Mouse (Mus musculus) heart, embryonic 11.5 days (tissue): ENCODE data around the gene Unc13c. TPM values are rescaled to one million over a fixed set of nuclear protein-coding genes. Genes with fewer than 3 reads are reported as not detected.

Experiments used
- ATAC-seq: fragments of 200-750 bp; cut with Nextera tagmentation; replicated peaks from 2 replicates; pipeline ENCODE4 v1.8.0; 2017; ENCODE audit warnings: moderate library complexity; ENCODE audit not compliant: insufficient number of reproducible peaks, low FRiP score, low TSS enrichment
- H3K27ac ChIP-seq: fragments of 300-500 bp; sonication (generic); 2 replicates; pipeline ENCODE4 v1.5.1; 2014; ENCODE audit warnings: mild to moderate bottlenecking, low read depth, low read length
- H3K27me3 ChIP-seq: fragments of 300-500 bp; sonication (generic); 2 replicates; pipeline ENCODE4 v1.6.1; 2014; ENCODE audit warnings: mild to moderate bottlenecking, low read length, mixed read lengths; ENCODE audit not compliant: control insufficient read depth, insufficient read depth
- H3K36me3 ChIP-seq: fragments of 300-500 bp; sonication (generic); 2 replicates; pipeline ENCODE4 v1.6.1; 2014; ENCODE audit warnings: mild to moderate bottlenecking, low read length, moderate library complexity, mixed read lengths; ENCODE audit not compliant: control insufficient read depth, insufficient read depth
- H3K4me1 ChIP-seq: fragments of 300-500 bp; sonication (generic); 2 replicates; pipeline ENCODE4 v1.6.1; 2014; ENCODE audit warnings: low read length; ENCODE audit not compliant: control insufficient read depth, insufficient read depth
- H3K4me2 ChIP-seq: fragments of 300-500 bp; sonication (generic); 2 replicates; pipeline ENCODE4 v1.6.1; 2014; ENCODE audit warnings: mild to moderate bottlenecking, moderate library complexity
- H3K4me3 ChIP-seq: fragments of 300-500 bp; sonication (generic); 2 replicates; pipeline ENCODE4 v1.5.1; 2014; ENCODE audit warnings: low read depth, low read length
- H3K9ac ChIP-seq: fragments of 300-500 bp; sonication (generic); 2 replicates; pipeline ENCODE4 v1.6.1; 2014; ENCODE audit warnings: mild to moderate bottlenecking, low read depth, low read length, moderate library complexity
- H3K9me3 ChIP-seq: fragments of 300-500 bp; sonication (generic); replicated peaks from 2 replicates; pipeline ENCODE4 v1.6.1; 2016; ENCODE audit warnings: low read length; ENCODE audit not compliant: control insufficient read depth
- WGBS: fragments of 180-500 bp; shearing (Covaris S2); extraction: QIAGEN DNeasy Blood & Tissue Kit; methylation state at CpG from one replicate; pipeline ENCODE4 v1.1.7; 2014; ENCODE audit not compliant: insufficient replicate concordance; 5-methylcytosine and 5-hydroxymethylcytosine counted together
- polyA plus RNA-seq: library from polyadenylated mRNA; unstranded; fragments of >200 nt; fragmentation: Nextera tagmentation; extraction: Ambion mirVana; gene quantifications from 2 replicates; pipeline ENCODE4 v1.2.1, GENCODE M21; 2014

Unc13c gene
- polyA plus RNA-seq, 1 experiment from 2014 or later, result 2.4 TPM

- Histone ChIP-seq H3K4me2 (no peak overlapping the region), H3K27me3 (no peaks in the 10 kb centered on the region), H3K36me3 (no peaks in the 10 kb centered on the region), H3K4me3 (no peak overlapping the region), H3K27ac (no peak overlapping the region), H3K9ac (no peak overlapping the region), H3K4me1 (no peaks in the 10 kb centered on the region), H3K9me3 (no peaks in the 10 kb centered on the region)
- WGBS, result 66% methylated on average over 2 of the region's 2 CpGs
- ATAC-seq, result no peak
These were observed 271.7 kb downstream of the Unc13c start for GRCm38 (mm10) chr9:73697103-73697502.

- ATAC-seq, result no peak
- WGBS, result 79% methylated on average over 2 of the region's 2 CpGs
These were observed 287.2 kb downstream of the Unc13c start for GRCm38 (mm10) chr9:73681580-73681979.

GRCm38 (mm10) chr9:73680545-73681495, 287.9 kb downstream of the Unc13c start:
- H3K27ac ChIP-seq, result no peak overlapping the region
- WGBS, result 66% methylated on average over 13 of the region's 13 CpGs
- no peak overlapping the region for H3K9ac ChIP-seq
- no peak for ATAC-seq
- H3K4me1 ChIP-seq, result 0 out of 2 replicates have a peak, but pooled peaks cover 3% of the 10 kb centered on the region
- no peak overlapping the region for H3K4me2 ChIP-seq
- no peak overlapping the region for H3K4me3 ChIP-seq
- H3K27me3 ChIP-seq, result no peaks in the 10 kb centered on the region
- H3K36me3 ChIP-seq, result no peaks in the 10 kb centered on the region
- no peaks in the 10 kb centered on the region for H3K9me3 ChIP-seq

More at GRCm38 (mm10) chr9:73681580-73681979, 287.2 kb downstream of the Unc13c start:
- Histone ChIP-seq H3K4me3 (no peak overlapping the region), H3K9ac (no peak overlapping the region), H3K27me3 (no peaks in the 10 kb centered on the region), H3K4me1 (0 out of 2 replicates have a peak, but pooled peaks cover 3% of the 10 kb centered on the region), H3K27ac (no peak overlapping the region), H3K4me2 (no peak overlapping the region), H3K9me3 (no peaks in the 10 kb centered on the region), H3K36me3 (no peaks in the 10 kb centered on the region)

GRCm38 (mm10) chr9:73671656-73672212, 297.0 kb downstream of the Unc13c start:
- no peak overlapping the region for H3K4me3 ChIP-seq
- H3K9ac ChIP-seq, result no peak overlapping the region
- no peaks in the 10 kb centered on the region for H3K27me3 ChIP-seq
- no peak overlapping the region for H3K4me2 ChIP-seq
- H3K4me1 ChIP-seq, result no peaks in the 10 kb centered on the region
- no peaks in the 10 kb centered on the region for H3K36me3 ChIP-seq
- H3K9me3 ChIP-seq, result no peaks in the 10 kb centered on the region
- no peak overlapping the region for H3K27ac ChIP-seq
- WGBS, result 76% methylated on average over 6 of the region's 6 CpGs
- ATAC-seq, result no peak

- Histone ChIP-seq H3K36me3 (no peaks in the 10 kb centered on the region), H3K27ac (no peak overlapping the region), H3K4me3 (no peak overlapping the region), H3K9ac (no peak overlapping the region), H3K4me1 (no peaks in the 10 kb centered on the region), H3K9me3 (no peaks in the 10 kb centered on the region), H3K27me3 (no peaks in the 10 kb centered on the region), H3K4me2 (no peak overlapping the region)
- WGBS, result 80% methylated on average over 2 of the region's 2 CpGs
- no peak for ATAC-seq
These were observed 298.7 kb downstream of the Unc13c start for GRCm38 (mm10) chr9:73670040-73670439.

GRCm38 (mm10) chr9:73662839-73663238, 305.9 kb downstream of the Unc13c start:
- no peak for ATAC-seq
- H3K9me3 ChIP-seq, result no peaks in the 10 kb centered on the region
- no peak overlapping the region for H3K4me2 ChIP-seq
- H3K4me1 ChIP-seq, result no peaks in the 10 kb centered on the region
- no peak overlapping the region for H3K9ac ChIP-seq
- H3K27me3 ChIP-seq, result no peaks in the 10 kb centered on the region
- no peak overlapping the region for H3K27ac ChIP-seq
- H3K36me3 ChIP-seq, result no peaks in the 10 kb centered on the region
- 83% methylated on average over 7 of the region's 7 CpGs for whole genome bisulfite sequencing
- no peak overlapping the region for H3K4me3 ChIP-seq

- Histone ChIP-seq H3K27ac (no peak overlapping the region), H3K4me1 (no peaks in the 10 kb centered on the region), H3K27me3 (no peaks in the 10 kb centered on the region), H3K4me3 (no peak overlapping the region), H3K9me3 (peaks cover 4% of the 10 kb centered on the region; the same call in 1 of the 2 replicates), H3K36me3 (peaks cover 2% of the 10 kb centered on the region; the same call in 1 of the 2 replicates), H3K9ac (no peak overlapping the region), H3K4me2 (no peak overlapping the region)
- WGBS, result 86% methylated on average over 1 of the region's 1 CpGs
- no peak for ATAC-seq
These were observed 319.7 kb downstream of the Unc13c start for GRCm38 (mm10) chr9:73649088-73649487.

GRCm38 (mm10) chr9:73638119-73638518, 330.6 kb downstream of the Unc13c start:
- Histone ChIP-seq H3K9me3 (no peaks in the 10 kb centered on the region), H3K4me3 (no peak overlapping the region), H3K36me3 (no peaks in the 10 kb centered on the region), H3K27ac (no peak overlapping the region), H3K4me2 (no peak overlapping the region), H3K9ac (no peak overlapping the region), H3K4me1 (no peaks in the 10 kb centered on the region), H3K27me3 (no peaks in the 10 kb centered on the region)
- 76% methylated on average over 1 of the region's 1 CpGs for WGBS
- no peak for ATAC-seq
